8 mouse cellular contexts compared by ENCODE assay signal in the genomic region with DNA sequence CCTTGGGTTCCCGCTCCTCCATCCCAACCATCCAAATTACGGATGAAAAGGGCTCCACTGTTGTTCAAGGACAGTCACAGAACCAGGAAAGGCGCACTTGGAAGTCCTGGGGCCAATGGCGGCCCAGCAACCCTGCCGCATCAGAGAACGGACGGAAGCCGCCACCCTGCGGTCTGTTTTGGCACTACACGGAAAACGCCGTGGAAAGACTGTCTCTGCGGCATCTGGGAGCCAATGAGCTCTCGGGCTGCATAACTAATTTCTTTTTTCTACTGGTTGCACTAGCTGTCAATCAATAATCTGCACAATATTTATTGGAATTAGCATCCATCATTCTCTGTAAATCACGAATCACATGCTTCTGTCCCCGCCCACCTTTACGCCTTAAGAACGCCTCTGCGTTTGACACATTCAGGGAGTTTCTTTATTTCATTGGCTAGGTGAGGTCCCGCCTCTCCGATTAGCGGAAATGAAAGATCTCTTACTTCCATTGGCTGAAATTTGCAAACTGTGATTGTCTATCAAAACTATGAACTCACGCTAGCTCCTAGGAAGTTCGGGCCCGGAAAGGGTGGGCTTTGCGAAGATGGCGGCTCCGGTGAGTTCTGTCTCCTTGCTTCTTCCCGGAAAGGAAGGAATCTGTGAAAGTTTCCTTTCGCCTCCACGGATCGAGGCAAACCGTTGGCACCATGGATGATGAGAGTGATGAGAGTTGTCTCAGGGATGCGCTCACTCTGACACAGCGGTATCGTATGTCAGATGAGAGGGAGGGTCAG. TPM values are rescaled to one million over a fixed set of nuclear protein-coding genes. Genes with fewer than 3 reads are reported as not detected.
DNase-seq lines count a peak whose midpoint lies in the region; ATAC-seq and TF ChIP-seq lines count a peak whose summit lies in the region.

TSS of gene Ngdn (plus strand) at position 464 of the 776 bp plus-strand sequence.

- peaks cover 2% of the 10 kb centered on the region for H3K9me3 ChIP-seq in CH12.LX (replicated peaks; ENCODE audit: low read length)
- no peaks in the 10 kb centered on the region for H3K9me3 ChIP-seq in forebrain, embryonic 11.5 days (ENCODE audit: control insufficient read depth, low read length)
- no peaks in the 10 kb centered on the region for H3K9me3 ChIP-seq in heart, embryonic 16.5 days (replicated peaks; ENCODE audit: control insufficient read depth, low read length)
- H3K9me3 ChIP-seq in liver, embryonic 15.5 days (replicated peaks), result no peaks in the 10 kb centered on the region
- no peaks in the 10 kb centered on the region for H3K9me3 ChIP-seq in neural tube, embryonic 12.5 days

- peak; percentile 93 for TF ChIP-seq POLR2A in CH12.LX (IDR thresholded peaks at IDR 0.05; ENCODE audit: low read depth, low read length)

- no peak for TF ChIP-seq EP300 in CH12.LX (IDR thresholded peaks at IDR 0.05; ENCODE audit: low read length)

- TF ChIP-seq CTCF in CH12.LX (conservative IDR thresholded peaks at IDR 0.05 in 1 of 2, IDR thresholded peaks at IDR 0.05 in 1 of 2; ENCODE audit: low read depth in 2 of 2, low read length in 2 of 2), result peak; percentile 43 to 95

- dilution Hi-C loops in CH12.LX (cut with MboI; ENCODE audit: extremely low pct_ligation_motif_present, extremely low pct_unique_long_range_greater_than_20kb, low sequenced_read_pairs), result no loop called here

- peak; percentile 89 for TF ChIP-seq RAD21 in CH12.LX (IDR thresholded peaks at IDR 0.05; ENCODE audit: low read depth, low read length)

- H3K9ac ChIP-seq in CH12.LX (ENCODE audit: insufficient read depth, low read depth), result peak within 1 kb of the TSS; percentile 95
- peak within 1 kb of the TSS; percentile 78 for H3K9ac ChIP-seq in forebrain, embryonic 11.5 days (ENCODE audit: low read length)
- peak within 1 kb of the TSS; percentile 90 for H3K9ac ChIP-seq in heart, embryonic 16.5 days (ENCODE audit: low read length)
- H3K9ac ChIP-seq in liver, embryonic 15.5 days, result peak within 1 kb of the TSS; percentile 72
- H3K9ac ChIP-seq in neural tube, embryonic 12.5 days, result peak within 1 kb of the TSS; percentile 75

- under 1% methylated on average over 36 of the region's 36 CpGs for WGBS in forebrain, embryonic 11.5 days
- WGBS in heart, embryonic 16.5 days, result 0% methylated on average over 36 of the region's 36 CpGs
- WGBS in liver, embryonic 15.5 days (ENCODE audit: insufficient replicate concordance), result under 1% methylated on average over 36 of the region's 36 CpGs
- WGBS in neural tube, embryonic 12.5 days, result under 1% methylated on average over 36 of the region's 36 CpGs

- H3K36me3 ChIP-seq in CH12.LX (replicated peaks in 1 of 2; ENCODE audit: control insufficient read depth in 1 of 2, insufficient read depth in 1 of 2, low read length in 1 of 2), result peaks cover 13 to 32% of the 10 kb centered on the region in 2 experiments
- no peaks in the 10 kb centered on the region for H3K36me3 ChIP-seq in forebrain, embryonic 11.5 days (ENCODE audit: control insufficient read depth, insufficient read depth, low read length)
- peaks cover 10% of the 10 kb centered on the region for H3K36me3 ChIP-seq in heart, embryonic 16.5 days (ENCODE audit: control insufficient read depth, insufficient read depth)
- H3K36me3 ChIP-seq in liver, embryonic 15.5 days (replicated peaks), result peaks cover 18% of the 10 kb centered on the region
- H3K36me3 ChIP-seq in neural tube, embryonic 12.5 days, result peaks cover 9% of the 10 kb centered on the region; the same call in 1 of the 2 replicates

- DNase-seq in CH12.LX (ENCODE audit: extremely low read depth), result peak; percentile 100
- peak; percentile 99 for DNase-seq in c-Kit-positive CD71-positive TER-119-negative erythroid progenitor cells, embryonic 14.5 days (ENCODE audit: low read depth)
- DNase-seq in forebrain, embryonic 11.5 days (ENCODE audit: low spot score), result peak; percentile 99
- peak; percentile 99 to 100 for DNase-seq in kidney, postnatal 36 days
- DNase-seq in telencephalon, adult 2 months (ENCODE audit: low read depth, low spot score), result peak; percentile 100

- peaks cover 6 to 16% of the 10 kb centered on the region in 2 experiments; a peak in 3 of 4 replicates for H3K4me1 ChIP-seq in CH12.LX (ENCODE audit: control insufficient read depth in 1 of 2, insufficient read depth in 2 of 2)
- no peaks in the 10 kb centered on the region for H3K4me1 ChIP-seq in forebrain, embryonic 11.5 days (replicated peaks; ENCODE audit: control insufficient read depth, insufficient read depth, low read length)
- H3K4me1 ChIP-seq in heart, embryonic 16.5 days (ENCODE audit: control insufficient read depth, insufficient read depth, low read length), result peaks cover 13% of the 10 kb centered on the region
- H3K4me1 ChIP-seq in liver, embryonic 15.5 days (replicated peaks), result peaks cover 18% of the 10 kb centered on the region
- H3K4me1 ChIP-seq in neural tube, embryonic 12.5 days, result no peaks in the 10 kb centered on the region; the same call in 1 of the 2 replicates

- H3K4me3 ChIP-seq in CH12.LX (replicated peaks in 1 of 3; ENCODE audit: low read depth in 2 of 3, low read length in 2 of 3, poor library complexity in 1 of 3), result peak within 1 kb of the TSS; percentile 78 to 100 (median 100)
- H3K4me3 ChIP-seq in forebrain, embryonic 11.5 days (ENCODE audit: low read depth, low read length), result peak within 1 kb of the TSS; percentile 76
- H3K4me3 ChIP-seq in heart, embryonic 16.5 days (ENCODE audit: low read length), result peak within 1 kb of the TSS; percentile 87
- H3K4me3 ChIP-seq in liver, embryonic 15.5 days (replicated peaks), result peak within 1 kb of the TSS; percentile 73
- H3K4me3 ChIP-seq in neural tube, embryonic 12.5 days, result peak within 1 kb of the TSS; percentile 67

- H3K27ac ChIP-seq in CH12.LX (ENCODE audit: insufficient read depth, low read depth), result peak within 1 kb of the TSS; percentile 68
- H3K27ac ChIP-seq in forebrain, embryonic 11.5 days (ENCODE audit: low read depth, low read length), result peak within 1 kb of the TSS; percentile 79
- peak within 1 kb of the TSS; percentile 94 for H3K27ac ChIP-seq in heart, embryonic 16.5 days (ENCODE audit: low read length)
- H3K27ac ChIP-seq in liver, embryonic 15.5 days (replicated peaks), result peak within 1 kb of the TSS; percentile 86
- H3K27ac ChIP-seq in neural tube, embryonic 12.5 days, result peak within 1 kb of the TSS; percentile 75

- no peaks in the 10 kb centered on the region for H3K27me3 ChIP-seq in CH12.LX (replicated peaks)
- no peaks in the 10 kb centered on the region for H3K27me3 ChIP-seq in forebrain, embryonic 11.5 days (ENCODE audit: control insufficient read depth, insufficient read depth, low read length)
- no peaks in the 10 kb centered on the region for H3K27me3 ChIP-seq in heart, embryonic 16.5 days (ENCODE audit: control insufficient read depth, insufficient read depth, low read length)
- no peaks in the 10 kb centered on the region for H3K27me3 ChIP-seq in liver, embryonic 15.5 days
- no peaks in the 10 kb centered on the region for H3K27me3 ChIP-seq in neural tube, embryonic 12.5 days (replicated peaks)

- H3K79me2 ChIP-seq in CH12.LX (replicated peaks; ENCODE audit: control insufficient read depth, extremely low read depth, insufficient read depth, poor library complexity, severe bottlenecking), result peaks cover 11% of the 10 kb centered on the region

- peak within 1 kb of the TSS; percentile 78 for H3K4me2 ChIP-seq in CH12.LX (ENCODE audit: insufficient read depth, low read depth, poor library complexity, severe bottlenecking)
- H3K4me2 ChIP-seq in forebrain, embryonic 11.5 days (ENCODE audit: low read depth, low read length, severe bottlenecking), result peak within 1 kb of the TSS; percentile 78
- peak within 1 kb of the TSS; percentile 83 for H3K4me2 ChIP-seq in heart, embryonic 16.5 days (ENCODE audit: low read depth, low read length)
- H3K4me2 ChIP-seq in liver, embryonic 15.5 days, result peak within 1 kb of the TSS; percentile 96
- H3K4me2 ChIP-seq in neural tube, embryonic 12.5 days (replicated peaks), result peak within 1 kb of the TSS; percentile 85

- in situ Hi-C loops in CH12.LX (cut with MboI; ENCODE audit: low pct_ligation_motif_present, low pct_unique_long_range_greater_than_20kb, low sequenced_read_pairs), result loop anchor here (5.0 to 10.0 kb wide), 3 partner anchors 113 to 300 kb away; partner anchors contain the start of gene Cebpe

- ATAC-seq in forebrain, embryonic 11.5 days (replicated peaks; ENCODE audit: low FRiP score), result peak; percentile 96
- peak; percentile 95 for ATAC-seq in heart, embryonic 16.5 days (replicated peaks; ENCODE audit: extremely low read depth, insufficient read depth, low FRiP score)
- ATAC-seq in liver, embryonic 15.5 days (ENCODE audit: insufficient read depth), result peak; percentile 93
- peak; percentile 96 for ATAC-seq in neural tube, embryonic 12.5 days (ENCODE audit: low FRiP score, low read depth)

TF ChIP-seq in CH12.LX, 34 proteins besides CTCF, POLR2A, EP300 and RAD21 (continues in another document):
- TF ChIP-seq SMC3 (IDR thresholded peaks at IDR 0.05; ENCODE audit: low read depth, low read length) (peak; percentile 75), JUN (IDR thresholded peaks at IDR 0.05; ENCODE audit: insufficient read depth, low read depth, low read length) (no peak), KAT2A (IDR thresholded peaks at IDR 0.05; ENCODE audit: insufficient replicate concordance, low read length) (peak; percentile 62; the same call in 1 of the 2 replicates), SIN3A (IDR thresholded peaks at IDR 0.05; ENCODE audit: low read length) (no peak; the same call in 1 of the 2 replicates), IRF4 (IDR thresholded peaks at IDR 0.05; ENCODE audit: low read depth, low read length) (0 out of 2 replicates have a peak, but pooled peaks have one; percentile 5), ELF1 (IDR thresholded peaks at IDR 0.05; ENCODE audit: low read depth, low read length) (peak; percentile 75), ZMIZ1 (IDR thresholded peaks at IDR 0.05; ENCODE audit: low read depth, low read length) (peak; percentile 57; the same call in 1 of the 2 replicates), CHD2 (IDR thresholded peaks at IDR 0.05; ENCODE audit: low read length) (peak; percentile 98), RCOR1 (conservative IDR thresholded peaks at IDR 0.05; ENCODE audit: low read depth, low read length) (no peak), MAX (IDR thresholded peaks at IDR 0.05; ENCODE audit: low read length) (peak; percentile 13; the same call in 1 of the 2 replicates), HCFC1 (IDR thresholded peaks at IDR 0.05; ENCODE audit: low read depth, low read length) (peak; percentile 77), TBP (conservative IDR thresholded peaks at IDR 0.05; ENCODE audit: low read depth, low read length) (peak; percentile 73)

RNA-seq across cellular contexts. Expression of gene Ngdn, which starts in this region (rescaled TPM):
- total RNA-seq in CH12.LX (2012; rRNA removed) (77.9 and 90.7 TPM in 2 replicates), CH12.LX (2014; rRNA removed) (111 and 128 TPM in 2 replicates)
- 75.4 and 79.0 TPM in 2 replicates for polyA plus RNA-seq in CH12.LX (2012; ENCODE audit: insufficient read length, low read depth)
- polyA plus RNA-seq in forebrain, embryonic 11.5 days (2014; fragmentation: Nextera tagmentation; extraction: Ambion mirVana), result 94.1 and 95.8 TPM in 2 replicates
- 63.3 and 68.1 TPM in 2 replicates for polyA plus RNA-seq in heart, embryonic 16.5 days (2015; fragmentation: Nextera tagmentation; extraction: Ambion mirVana)
- polyA plus RNA-seq in liver, embryonic 15.5 days (2015; fragmentation: Nextera tagmentation; extraction: Ambion mirVana), result 34.0 and 34.6 TPM in 2 replicates
- 64.1 and 69.1 TPM in 2 replicates for polyA plus RNA-seq in neural tube, embryonic 12.5 days (2016; fragmentation: Nextera tagmentation; extraction: Ambion mirVana)

Comparison
In these comparisons a context has a peak if more than half of its experiments do, and no peak if none do; other contexts are left out.
1. Peak in every context shown above with its lines: DNase-seq, ATAC-seq, H3K4me3 ChIP-seq and H3K27ac ChIP-seq.